Mouse (Mus musculus) gonadal fat pad, adult 2 months (tissue): ENCODE results near the gene Lrrc45. TPM values are rescaled to one million over a fixed set of nuclear protein-coding genes. Genes with fewer than 3 reads are reported as not detected.

Experiments
- DNase-seq: peaks from one replicate; pipeline ENCODE4 v3.0.0-alpha.2; 2012; ENCODE audit warnings: low read depth
- polyA plus RNA-seq: library from polyadenylated mRNA; depleted of rRNA; stranded (reverse); fragments of >200 nt; gene quantifications from 2 replicates; pipeline ENCODE4 v1.2.3, GENCODE M21; 2012

Lrrc45 gene
- polyA plus RNA-seq, 1 experiment = 41.4 TPM

DNA sequence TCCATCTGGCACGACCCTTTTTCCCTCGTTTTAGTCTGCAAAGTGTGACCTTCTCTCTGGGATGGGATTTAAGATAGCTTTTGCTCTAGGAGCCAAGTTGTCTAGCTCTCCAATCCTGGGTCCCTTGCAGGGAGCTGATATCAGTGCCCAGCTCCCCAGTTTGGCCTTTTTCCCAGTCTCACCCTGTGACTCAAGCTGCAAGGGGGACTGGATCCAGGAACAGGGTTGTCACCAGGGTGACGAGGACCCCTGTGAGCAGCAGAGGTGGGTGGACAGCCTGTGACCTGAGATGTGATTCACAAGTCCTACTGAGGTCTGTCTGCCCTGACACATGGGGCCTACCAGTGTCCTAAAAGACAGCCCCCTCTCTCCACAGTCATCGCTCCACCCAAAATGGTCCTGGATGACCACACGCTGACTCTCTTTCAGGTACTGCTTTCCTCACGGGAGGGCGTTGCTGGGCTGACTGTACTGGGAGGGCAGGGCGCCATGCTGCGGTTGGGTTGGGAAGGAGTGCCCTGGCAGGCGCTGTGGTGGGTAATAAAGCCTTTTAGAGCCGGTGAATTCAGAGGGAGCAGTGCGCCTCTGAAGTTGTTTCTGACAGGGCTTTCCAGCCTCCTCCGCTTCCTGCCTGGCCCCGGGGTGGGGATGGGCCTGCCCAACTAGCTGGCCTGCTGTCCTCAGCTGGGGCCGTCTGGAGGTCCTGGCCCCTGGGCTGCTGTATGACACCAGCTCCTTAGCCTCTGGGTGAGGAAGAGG, 9.8 kb upstream of the Lrrc45 start:
- DNase-seq = no peak

- no peak for DNase-seq
Measured at GRCm38 (mm10) chr11:120704486-120705325, 9.0 kb upstream of the Lrrc45 start.

- no peak for DNase-seq
Measured at GRCm38 (mm10) chr11:120706120-120706519, 7.6 kb upstream of the Lrrc45 start.

GRCm38 (mm10) chr11:120707225-120707624, 6.5 kb upstream of the Lrrc45 start:
- DNase-seq = no peak

GRCm38 (mm10) chr11:120707969-120708368, 5.8 kb upstream of the Lrrc45 start:
- no peak for DNase-seq

- DNase-seq = no peak
Measured at GRCm38 (mm10) chr11:120709551-120709950, 4.2 kb upstream of the Lrrc45 start.

GRCm38 (mm10) chr11:120710672-120711071, 3.1 kb upstream of the Lrrc45 start:
- DNase-seq = no peak

DNA sequence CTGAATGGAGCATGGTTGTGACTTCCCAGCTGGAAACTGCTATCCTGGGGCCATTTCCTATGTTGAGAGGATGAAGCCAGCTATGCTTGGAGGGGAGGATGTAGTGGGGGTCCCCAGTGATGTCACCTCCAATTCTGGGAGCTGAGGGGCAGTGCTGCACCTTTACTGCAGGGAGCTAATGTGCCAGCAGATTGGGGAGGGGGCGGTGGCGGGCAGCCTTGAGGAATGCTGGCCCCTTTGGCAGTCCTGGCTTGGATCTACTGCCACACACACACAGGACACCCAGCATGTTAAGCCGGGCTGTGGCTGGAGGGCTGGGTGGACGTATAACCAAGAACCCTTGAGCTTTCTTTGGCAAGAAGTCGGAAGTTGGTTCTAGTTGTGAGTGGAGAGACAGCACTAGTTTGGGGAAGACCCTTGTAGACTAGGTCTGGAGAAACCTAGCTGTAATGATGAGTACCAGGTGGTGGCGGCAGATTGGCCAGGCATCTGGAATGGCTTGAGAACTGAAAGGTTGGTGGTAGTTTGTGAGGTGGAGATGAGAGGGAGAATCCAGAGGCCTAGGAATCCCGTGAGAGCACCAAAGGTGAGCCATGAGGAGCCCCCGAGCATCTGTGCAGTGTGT, 1.6 kb upstream of the Lrrc45 start:
- no peak for DNase-seq

GRCm38 (mm10) chr11:120712771-120713568, 755 bp upstream of the Lrrc45 start:
- no peak for DNase-seq

DNA sequence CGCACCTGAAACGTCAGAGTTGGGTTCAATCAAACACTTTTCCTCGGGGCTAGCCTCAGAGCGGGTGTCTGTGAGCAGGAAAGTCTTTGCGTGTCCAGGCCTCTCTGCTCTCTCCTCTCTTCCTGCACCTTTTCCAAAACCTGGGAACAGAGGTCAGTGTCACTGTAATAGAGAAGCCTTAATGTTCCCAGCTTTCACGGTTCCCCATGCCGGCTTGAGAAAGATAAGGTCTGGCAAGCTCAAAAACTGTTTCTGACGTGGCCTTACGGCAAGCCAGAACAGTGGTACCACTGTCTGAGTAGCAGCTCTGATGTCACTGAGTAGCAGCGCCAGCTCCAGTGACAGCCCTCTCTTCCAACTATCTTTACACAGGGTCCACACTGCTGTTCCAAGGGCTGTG, 821 bp downstream of the Lrrc45 start:
- DNase-seq = no peak

DNA sequence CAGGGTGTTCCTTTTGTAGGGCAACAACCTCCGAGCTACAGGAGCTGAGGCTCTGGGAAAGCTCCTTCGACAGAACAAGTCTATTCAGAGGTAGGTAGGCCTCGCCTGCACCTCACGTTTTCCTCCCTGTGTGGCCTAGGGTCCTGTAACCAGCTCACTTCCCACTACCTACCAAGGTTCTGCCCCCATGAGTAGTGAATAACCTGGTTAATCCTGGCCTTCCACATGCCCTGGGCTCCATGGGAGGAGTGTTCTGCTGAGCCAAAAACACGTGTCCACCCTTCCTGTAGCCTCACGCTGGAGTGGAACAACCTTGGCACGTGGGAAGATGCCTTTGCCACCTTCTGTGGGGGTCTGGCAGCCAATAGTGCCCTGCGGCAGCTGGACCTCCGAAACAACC, 1.4 kb downstream of the Lrrc45 start:
- no peak for DNase-seq

DNA sequence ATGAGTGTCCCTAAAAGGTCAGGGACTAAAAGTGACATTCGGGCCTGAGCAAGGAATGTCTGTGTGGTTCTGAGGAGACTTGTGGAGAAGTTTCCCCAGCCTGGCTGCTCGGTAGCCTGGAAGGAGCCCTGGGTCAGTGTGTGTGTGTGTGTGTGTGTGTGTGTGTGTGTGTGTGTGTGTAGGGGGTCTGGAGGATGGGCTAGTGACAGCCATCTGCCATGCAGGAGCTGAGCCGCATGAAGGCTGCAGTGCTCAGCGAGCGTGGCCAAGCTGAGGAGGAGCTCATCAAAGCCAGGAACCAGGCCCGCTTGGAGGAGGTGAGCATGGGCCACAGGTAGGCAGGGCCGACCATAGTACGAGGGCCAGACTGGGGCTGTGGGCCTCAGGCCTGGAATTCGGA, 5.5 kb downstream of the Lrrc45 start:
- DNase-seq = no peak

GRCm38 (mm10) chr11:120719841-120720376, 6.2 kb downstream of the Lrrc45 start:
- DNase-seq = no peak

GRCm38 (mm10) chr11:120720450-120720849, 6.7 kb downstream of the Lrrc45 start:
- DNase-seq = no peak

DNA sequence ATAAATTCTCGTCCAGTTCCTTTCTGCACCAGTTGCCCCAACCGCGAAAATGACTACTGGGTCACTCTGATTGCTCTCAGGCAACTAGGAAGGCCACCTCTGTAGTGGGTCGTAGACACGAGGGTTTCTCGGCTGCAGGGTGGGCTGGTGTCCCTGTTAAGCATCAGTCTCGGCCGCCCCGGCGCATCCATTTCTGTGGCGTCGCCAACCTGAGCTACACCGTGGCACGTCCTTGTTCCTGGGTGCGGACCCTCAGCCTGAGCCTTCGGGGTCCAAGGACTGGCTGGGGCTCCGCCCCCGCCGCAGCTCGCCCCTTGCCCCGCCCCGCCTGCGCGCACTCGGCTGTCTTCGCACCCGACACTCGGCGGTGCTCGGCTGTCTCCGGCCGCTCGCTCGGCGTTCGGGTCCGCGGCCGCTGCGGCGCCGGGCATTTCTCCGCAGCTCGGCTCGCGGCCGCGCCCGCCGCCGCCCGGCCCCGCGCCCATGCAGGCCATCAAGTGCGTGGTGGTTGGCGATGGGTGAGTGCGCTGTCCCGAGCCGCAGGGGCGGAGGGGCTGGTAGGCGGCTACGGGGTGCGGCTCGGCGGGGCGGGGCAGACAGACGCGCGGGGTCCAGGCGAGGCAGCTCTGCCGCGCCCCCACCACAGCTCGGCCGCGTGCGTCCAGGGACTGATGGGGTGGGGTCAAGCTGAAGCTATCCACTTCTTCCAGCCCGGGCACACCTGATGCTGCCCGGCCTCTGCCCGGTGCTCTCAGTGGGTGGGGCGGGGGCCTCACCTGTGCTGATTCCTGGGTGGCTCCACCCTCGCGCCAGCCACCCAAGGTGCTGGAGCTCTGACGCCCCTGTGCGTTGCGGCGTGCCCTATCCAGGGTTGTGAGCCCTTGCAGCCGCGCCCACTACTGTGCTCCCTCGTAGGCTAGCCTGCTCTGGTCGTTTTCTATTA, 7.7 kb downstream of the Lrrc45 start, which contains the start of gene Rac3:
Gene Rac3, plus strand, starts transcription at position 347 of the 943 bp plus-strand sequence.
- no peak for DNase-seq

- no peak for DNase-seq
Measured at GRCm38 (mm10) chr11:120722067-120722630, 8.4 kb downstream of the Lrrc45 start.

GRCm38 (mm10) chr11:120722761-120723382, 9.1 kb downstream of the Lrrc45 start:
- no peak for DNase-seq

DNA sequence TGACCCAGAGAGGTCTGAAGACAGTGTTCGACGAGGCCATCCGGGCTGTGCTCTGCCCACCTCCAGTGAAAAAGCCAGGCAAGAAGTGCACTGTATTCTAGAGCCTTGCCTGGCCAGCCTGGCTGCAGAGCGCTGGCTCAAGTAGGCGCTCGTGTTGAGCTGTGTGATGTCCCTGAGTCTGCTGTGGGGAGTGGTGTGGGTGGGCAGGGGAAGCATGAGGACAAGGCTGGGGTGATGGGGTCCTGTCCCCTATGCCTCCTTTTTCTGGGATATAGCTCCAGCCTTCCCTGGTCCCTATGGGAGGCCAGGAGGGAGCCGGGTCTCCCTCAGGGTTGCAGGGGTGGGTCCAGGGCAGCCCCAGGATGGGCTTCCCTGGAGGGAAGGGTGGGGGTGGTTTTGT, 9.8 kb downstream of the Lrrc45 start:
- no peak for DNase-seq
